Mouse (Mus musculus): ENCODE measurements around the gene Csnk1g2.

DNA sequence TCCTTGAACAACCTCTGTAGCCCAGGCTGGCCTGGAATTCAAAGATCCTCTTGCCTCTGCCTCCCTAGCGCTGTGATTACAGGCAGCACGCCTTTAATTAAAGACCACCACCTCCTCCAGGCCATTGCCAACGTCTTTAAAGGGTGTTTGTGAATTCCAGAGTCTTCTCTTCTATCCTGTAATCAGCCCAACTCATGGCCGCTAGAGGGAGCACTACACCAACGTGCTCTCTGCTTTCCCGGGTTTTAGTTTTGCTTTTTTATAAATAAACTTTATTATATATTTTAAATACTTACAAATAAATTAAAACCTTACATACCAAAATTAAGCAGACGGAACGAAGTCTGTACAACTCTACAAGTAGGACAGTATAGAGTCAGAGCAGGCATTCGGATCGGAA is 36.6 kb downstream of the Csnk1g2 start:
- TF ChIP-seq CTCF (IDR thresholded peaks at IDR 0.05; ENCODE audit: insufficient read depth, low read length) (peak; percentile 73), POLR2A (IDR thresholded peaks at IDR 0.05; ENCODE audit: borderline replicate concordance, extremely low read depth, low read depth, low read length) (no peak)

All from lung, adult 2 months (tissue).